Mouse (Mus musculus): ENCODE measurements around the gene Creb5. TPM values are rescaled to one million over a fixed set of nuclear protein-coding genes. Genes with fewer than 3 reads are reported as not detected.

Creb5 gene
- polyA plus RNA-seq, 1 experiment from 2014 or later = 2.5 TPM

GRCm38 (mm10) chr6:53306710-53307109 lies 19.6 kb downstream of the Creb5 start:
- no peaks in the 10 kb centered on the region for H3K36me3 ChIP-seq (ENCODE audit: control insufficient read depth, insufficient read depth, low read length)
- WGBS = 52% methylated on average over 5 of the region's 5 CpGs
- ATAC-seq = no peak
- no peak overlapping the region for H3K27ac ChIP-seq (ENCODE audit: low read length)
- H3K9me3 ChIP-seq (replicated peaks; ENCODE audit: control insufficient read depth, low read length, poor library complexity, severe bottlenecking) = no peaks in the 10 kb centered on the region
- H3K9ac ChIP-seq (ENCODE audit: low read depth, low read length) = no peak overlapping the region
- H3K4me3 ChIP-seq (ENCODE audit: low read depth, low read length) = no peak overlapping the region
- H3K4me1 ChIP-seq (ENCODE audit: control insufficient read depth, insufficient read depth, low read length) = no peaks in the 10 kb centered on the region
- no peak overlapping the region for H3K4me2 ChIP-seq (ENCODE audit: low read length)
- H3K27me3 ChIP-seq (ENCODE audit: control insufficient read depth, insufficient read depth, low read depth, low read length) = no peaks in the 10 kb centered on the region

GRCm38 (mm10) chr6:53308684-53309083 lies 21.6 kb downstream of the Creb5 start:
- H3K36me3 ChIP-seq (ENCODE audit: control insufficient read depth, insufficient read depth, low read length) = no peaks in the 10 kb centered on the region
- no peaks in the 10 kb centered on the region for H3K9me3 ChIP-seq (replicated peaks; ENCODE audit: control insufficient read depth, low read length, poor library complexity, severe bottlenecking)
- H3K27ac ChIP-seq (ENCODE audit: low read length) = no peak overlapping the region
- no peak overlapping the region for H3K4me3 ChIP-seq (ENCODE audit: low read depth, low read length)
- 52% methylated on average over 6 of the region's 6 CpGs for WGBS
- H3K27me3 ChIP-seq (ENCODE audit: control insufficient read depth, insufficient read depth, low read depth, low read length) = no peaks in the 10 kb centered on the region
- H3K4me1 ChIP-seq (ENCODE audit: control insufficient read depth, insufficient read depth, low read length) = no peaks in the 10 kb centered on the region
- no peak overlapping the region for H3K9ac ChIP-seq (ENCODE audit: low read depth, low read length)
- no peak overlapping the region for H3K4me2 ChIP-seq (ENCODE audit: low read length)
- ATAC-seq = no peak

DNA sequence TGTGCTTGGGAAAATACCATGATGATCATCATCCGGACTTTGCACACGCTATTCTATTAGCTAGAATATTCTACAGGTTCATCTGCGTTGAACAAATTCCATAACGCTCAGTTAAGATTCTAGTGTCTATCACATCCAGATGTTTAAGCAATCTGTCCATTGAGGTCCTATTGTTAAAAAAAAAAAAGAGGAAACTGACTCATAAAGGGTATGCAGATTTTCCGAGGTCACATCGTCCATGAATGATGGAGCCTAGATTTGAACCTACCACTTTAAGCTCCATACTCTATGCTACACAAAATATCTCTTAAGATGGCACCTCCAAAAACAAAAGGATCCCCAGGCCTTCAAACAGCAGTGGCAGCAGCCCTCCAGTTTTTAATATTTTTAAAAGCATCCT lies 26.5 kb downstream of the Creb5 start:
- Histone ChIP-seq H3K4me3 (ENCODE audit: low read depth, low read length) (no peak overlapping the region), H3K9me3 (replicated peaks; ENCODE audit: control insufficient read depth, low read length, poor library complexity, severe bottlenecking) (no peaks in the 10 kb centered on the region), H3K4me2 (ENCODE audit: low read length) (no peak overlapping the region), H3K4me1 (ENCODE audit: control insufficient read depth, insufficient read depth, low read length) (no peaks in the 10 kb centered on the region), H3K9ac (ENCODE audit: low read depth, low read length) (no peak overlapping the region), H3K36me3 (ENCODE audit: control insufficient read depth, insufficient read depth, low read length) (no peaks in the 10 kb centered on the region), H3K27ac (ENCODE audit: low read length) (no peak overlapping the region), H3K27me3 (ENCODE audit: control insufficient read depth, insufficient read depth, low read depth, low read length) (no peaks in the 10 kb centered on the region)
- ATAC-seq = no peak
- 91% methylated on average over 6 of the region's 6 CpGs for WGBS

- Histone ChIP-seq H3K27me3 (ENCODE audit: control insufficient read depth, insufficient read depth, low read depth, low read length) (no peaks in the 10 kb centered on the region), H3K36me3 (ENCODE audit: control insufficient read depth, insufficient read depth, low read length) (no peaks in the 10 kb centered on the region), H3K4me2 (ENCODE audit: low read length) (no peak overlapping the region), H3K4me3 (ENCODE audit: low read depth, low read length) (no peak overlapping the region), H3K27ac (ENCODE audit: low read length) (no peak overlapping the region), H3K9ac (ENCODE audit: low read depth, low read length) (no peak overlapping the region), H3K9me3 (replicated peaks; ENCODE audit: control insufficient read depth, low read length, poor library complexity, severe bottlenecking) (no peaks in the 10 kb centered on the region), H3K4me1 (ENCODE audit: control insufficient read depth, insufficient read depth, low read length) (no peaks in the 10 kb centered on the region)
- ATAC-seq = no peak
- WGBS = 81% methylated on average over 10 of the region's 10 CpGs
Observed at GRCm38 (mm10) chr6:53314126-53314525, 27.1 kb downstream of the Creb5 start.

- Histone ChIP-seq H3K27ac (ENCODE audit: low read length) (no peak overlapping the region), H3K4me2 (ENCODE audit: low read length) (no peak overlapping the region), H3K9me3 (replicated peaks; ENCODE audit: control insufficient read depth, low read length, poor library complexity, severe bottlenecking) (no peaks in the 10 kb centered on the region), H3K9ac (ENCODE audit: low read depth, low read length) (no peak overlapping the region), H3K4me1 (ENCODE audit: control insufficient read depth, insufficient read depth, low read length) (no peaks in the 10 kb centered on the region), H3K27me3 (ENCODE audit: control insufficient read depth, insufficient read depth, low read depth, low read length) (no peaks in the 10 kb centered on the region), H3K4me3 (ENCODE audit: low read depth, low read length) (no peak overlapping the region), H3K36me3 (ENCODE audit: control insufficient read depth, insufficient read depth, low read length) (no peaks in the 10 kb centered on the region)
- ATAC-seq = no peak
- 75% methylated on average over 17 of the region's 17 CpGs for WGBS
Observed at GRCm38 (mm10) chr6:53319543-53320325, 32.7 kb downstream of the Creb5 start.

DNA sequence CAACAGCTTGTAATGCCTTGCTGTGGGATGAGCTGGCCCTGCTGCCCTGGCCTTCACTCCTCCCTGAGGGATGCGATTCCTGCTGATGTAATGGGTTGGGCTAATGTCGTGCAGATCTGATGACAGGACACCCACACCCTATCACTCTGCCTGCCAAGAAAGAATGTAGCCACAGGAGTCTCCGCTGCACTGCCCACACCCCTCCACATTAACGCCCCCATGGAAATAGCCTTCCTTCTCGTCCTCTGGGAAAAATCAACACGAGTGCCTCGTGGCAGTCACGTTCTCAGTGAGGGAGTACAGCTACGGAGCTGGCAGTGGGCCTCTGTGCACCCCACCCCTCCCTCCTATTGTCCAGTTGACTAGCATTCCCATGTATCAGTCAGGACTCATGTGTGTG lies 50.3 kb downstream of the Creb5 start:
- Histone ChIP-seq H3K4me2 (ENCODE audit: low read length) (no peak overlapping the region), H3K9ac (ENCODE audit: low read depth, low read length) (no peak overlapping the region), H3K27ac (ENCODE audit: low read length) (no peak overlapping the region), H3K4me1 (ENCODE audit: control insufficient read depth, insufficient read depth, low read length) (no peaks in the 10 kb centered on the region), H3K27me3 (ENCODE audit: control insufficient read depth, insufficient read depth, low read depth, low read length) (no peaks in the 10 kb centered on the region), H3K36me3 (ENCODE audit: control insufficient read depth, insufficient read depth, low read length) (no peaks in the 10 kb centered on the region), H3K9me3 (replicated peaks; ENCODE audit: control insufficient read depth, low read length, poor library complexity, severe bottlenecking) (no peaks in the 10 kb centered on the region), H3K4me3 (ENCODE audit: low read depth, low read length) (no peak overlapping the region)
- no peak for ATAC-seq
- 58% methylated on average over 9 of the region's 9 CpGs for WGBS

DNA sequence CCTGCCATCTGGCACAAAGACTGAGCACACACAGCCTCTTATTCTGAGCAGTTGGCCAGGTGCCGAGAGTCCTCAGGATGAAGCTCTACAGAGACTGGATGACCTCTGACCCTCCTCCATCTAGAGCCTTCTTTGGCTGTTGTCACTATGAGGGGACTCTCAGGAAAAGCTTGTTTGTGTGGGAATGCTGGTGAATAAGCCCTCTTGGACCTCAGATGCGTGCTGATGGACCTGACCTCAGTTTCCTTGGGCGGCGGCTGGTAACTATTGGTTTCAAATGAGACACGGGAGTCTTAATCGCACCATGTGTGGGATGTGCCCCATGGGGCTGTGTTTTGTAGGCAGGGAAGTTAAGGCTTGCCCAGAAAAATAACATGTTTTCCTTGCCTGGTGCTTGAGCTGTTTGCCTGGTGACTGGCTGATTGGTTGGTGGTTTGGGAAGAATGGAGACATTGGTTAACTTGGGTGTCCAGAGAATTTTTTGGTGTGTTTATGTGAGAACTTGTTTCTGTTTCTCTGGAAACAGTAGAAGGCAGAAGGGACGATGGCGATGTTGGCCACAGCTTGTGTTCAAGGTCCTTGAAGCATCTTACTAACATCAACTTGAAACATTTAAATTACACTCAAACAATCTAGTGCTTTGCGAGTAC lies 65.4 kb downstream of the Creb5 start:
- H3K4me2 ChIP-seq (ENCODE audit: low read length) = no peak overlapping the region
- no peak for ATAC-seq
- H3K27me3 ChIP-seq (ENCODE audit: control insufficient read depth, insufficient read depth, low read depth, low read length) = no peaks in the 10 kb centered on the region
- H3K9ac ChIP-seq (ENCODE audit: low read depth, low read length) = no peak overlapping the region
- H3K27ac ChIP-seq (ENCODE audit: low read length) = no peak overlapping the region
- no peaks in the 10 kb centered on the region for H3K36me3 ChIP-seq (ENCODE audit: control insufficient read depth, insufficient read depth, low read length)
- 86% methylated on average over 9 of the region's 9 CpGs for WGBS
- H3K9me3 ChIP-seq (replicated peaks; ENCODE audit: control insufficient read depth, low read length, poor library complexity, severe bottlenecking) = no peaks in the 10 kb centered on the region
- no peaks in the 10 kb centered on the region for H3K4me1 ChIP-seq (ENCODE audit: control insufficient read depth, insufficient read depth, low read length)
- no peak overlapping the region for H3K4me3 ChIP-seq (ENCODE audit: low read depth, low read length)

DNA sequence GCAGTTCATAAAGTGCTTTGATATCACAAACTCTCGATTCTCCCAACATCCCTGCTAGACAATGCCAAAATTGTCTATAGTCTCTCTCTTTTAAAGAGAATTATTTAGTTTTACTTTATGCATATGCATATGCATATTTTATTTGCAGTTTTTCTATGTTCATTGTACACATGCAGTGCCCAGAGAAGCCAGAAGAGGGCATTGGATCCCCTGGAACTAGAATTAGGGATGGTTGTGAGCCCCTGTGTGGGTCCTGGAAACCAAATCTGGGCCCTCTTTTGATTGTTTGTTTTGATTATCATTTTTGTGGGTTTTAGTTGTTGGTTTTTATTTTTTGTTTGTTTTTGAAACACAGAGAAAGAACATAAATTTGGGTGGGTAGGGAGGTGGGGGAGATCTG lies 69.3 kb downstream of the Creb5 start:
- no peak overlapping the region for H3K4me2 ChIP-seq (ENCODE audit: low read length)
- no peak overlapping the region for H3K27ac ChIP-seq (ENCODE audit: low read length)
- H3K9ac ChIP-seq (ENCODE audit: low read depth, low read length) = no peak overlapping the region
- no peaks in the 10 kb centered on the region for H3K36me3 ChIP-seq (ENCODE audit: control insufficient read depth, insufficient read depth, low read length)
- no peaks in the 10 kb centered on the region for H3K9me3 ChIP-seq (replicated peaks; ENCODE audit: control insufficient read depth, low read length, poor library complexity, severe bottlenecking)
- 84% methylated on average over 1 of the region's 1 CpGs for WGBS
- H3K4me3 ChIP-seq (ENCODE audit: low read depth, low read length) = no peak overlapping the region
- H3K27me3 ChIP-seq (ENCODE audit: control insufficient read depth, insufficient read depth, low read depth, low read length) = no peaks in the 10 kb centered on the region
- no peaks in the 10 kb centered on the region for H3K4me1 ChIP-seq (ENCODE audit: control insufficient read depth, insufficient read depth, low read length)
- no peak for ATAC-seq

DNA sequence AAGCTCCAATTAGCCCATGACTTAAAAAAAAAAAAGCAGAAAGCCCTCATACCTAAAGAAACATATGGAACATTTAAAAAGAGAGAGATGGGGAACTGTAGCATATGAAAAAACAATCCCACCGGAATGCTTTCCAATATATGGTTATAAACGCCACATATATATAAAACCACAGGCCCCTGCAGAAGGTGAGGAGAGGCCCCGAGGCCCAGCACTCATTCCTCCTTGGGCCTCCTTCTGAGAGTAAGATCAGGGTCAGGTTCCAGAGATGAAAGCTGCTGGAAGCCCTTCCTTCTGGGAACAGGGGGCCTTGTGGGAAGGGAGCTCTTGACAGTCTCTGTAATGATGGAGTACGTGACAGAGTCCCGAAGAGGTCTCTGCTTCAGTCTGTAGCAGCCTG lies 76.5 kb downstream of the Creb5 start:
- Histone ChIP-seq H3K4me1 (ENCODE audit: control insufficient read depth, insufficient read depth, low read length) (no peaks in the 10 kb centered on the region), H3K9ac (ENCODE audit: low read depth, low read length) (no peak overlapping the region), H3K27ac (ENCODE audit: low read length) (no peak overlapping the region), H3K4me2 (ENCODE audit: low read length) (no peak overlapping the region), H3K27me3 (ENCODE audit: control insufficient read depth, insufficient read depth, low read depth, low read length) (no peaks in the 10 kb centered on the region), H3K36me3 (ENCODE audit: control insufficient read depth, insufficient read depth, low read length) (no peaks in the 10 kb centered on the region), H3K9me3 (replicated peaks; ENCODE audit: control insufficient read depth, low read length, poor library complexity, severe bottlenecking) (no peaks in the 10 kb centered on the region), H3K4me3 (ENCODE audit: low read depth, low read length) (no peak overlapping the region)
- ATAC-seq = no peak
- WGBS = 81% methylated on average over 5 of the region's 5 CpGs

Data from midbrain, embryonic 16.5 days (tissue).